9 mouse cellular contexts compared by ENCODE assay signal in genomic region chr9:70416412-70416811, GRCm38 (mm10). TPM values are rescaled to one million over a fixed set of nuclear protein-coding genes. Genes with fewer than 3 reads are reported as not detected.
DNase-seq lines count a peak whose midpoint lies in the region; ATAC-seq and TF ChIP-seq lines count a peak whose summit lies in the region.
"Had no signal": no experiment of that assay in that cellular context is flagged by ENCODE, and none has a peak within 500 bp of the region (broad histone marks: within the 10 kb centered on the region; RNA-seq: fewer than 3 reads in every experiment).

No protein-coding gene starts in this region.

- H3K9ac ChIP-seq in heart, postnatal 0 days (replicated peaks; ENCODE audit: low read depth, low read length) = no peak overlapping the region

- TF ChIP-seq POLR2A in bone marrow macrophage, adult 2 months (IDR thresholded peaks at IDR 0.05; ENCODE audit: borderline replicate concordance, low read depth, low read length) = no peak

- peaks cover 4% of the 10 kb centered on the region; the same call in 1 of the 2 replicates for H3K4me1 ChIP-seq in heart, postnatal 0 days (ENCODE audit: control insufficient read depth, insufficient read depth)
- no peaks in the 10 kb centered on the region; the same call in 1 of the 2 replicates for H3K4me1 ChIP-seq in bone marrow macrophage, adult 2 months (ENCODE audit: control insufficient read depth, insufficient read depth, low read length)

- H3K4me3 ChIP-seq in heart, postnatal 0 days (ENCODE audit: low read depth, low read length) = no peak overlapping the region
- no peak overlapping the region for H3K4me3 ChIP-seq in C2C12 (ENCODE audit: insufficient read depth, poor library complexity, severe bottlenecking)
- H3K4me3 ChIP-seq in bone marrow macrophage, adult 2 months (ENCODE audit: insufficient read depth, low read length) = no peak overlapping the region

- peaks cover 62% of the 10 kb centered on the region for H3K36me3 ChIP-seq in heart, postnatal 0 days (replicated peaks; ENCODE audit: control insufficient read depth, insufficient read depth, low read length)
- peaks cover 58% of the 10 kb centered on the region for H3K36me3 ChIP-seq in C2C12 (ENCODE audit: control insufficient read depth, insufficient read depth)

- no peaks in the 10 kb centered on the region for H3K27me3 ChIP-seq in heart, postnatal 0 days (ENCODE audit: control insufficient read depth, insufficient read depth, low read length)
- no peaks in the 10 kb centered on the region for H3K27me3 ChIP-seq in C2C12 (ENCODE audit: control insufficient read depth, insufficient read depth, insufficient read length)

- peaks cover 4% of the 10 kb centered on the region for H3K79me3 ChIP-seq in C2C12 (ENCODE audit: low read depth)

- H3K4me2 ChIP-seq in heart, postnatal 0 days (ENCODE audit: low read depth, low read length) = no peak overlapping the region

- H3K27ac ChIP-seq in heart, postnatal 0 days (ENCODE audit: low read depth) = no peak overlapping the region
- no peak overlapping the region for H3K27ac ChIP-seq in bone marrow macrophage, adult 2 months (ENCODE audit: insufficient read depth, low read depth, low read length)

- TF ChIP-seq CTCF in heart, postnatal 0 days (IDR thresholded peaks at IDR 0.05; ENCODE audit: low read depth) = peak; percentile 36
- TF ChIP-seq CTCF in C2C12 (IDR thresholded peaks at IDR 0.05; ENCODE audit: control insufficient read depth, insufficient read depth, insufficient read length) = peak; percentile 7
- TF ChIP-seq CTCF in bone marrow macrophage, adult 2 months (IDR thresholded peaks at IDR 0.05; ENCODE audit: low read depth, low read length) = peak; percentile 40

- H3K79me2 ChIP-seq in C2C12 (ENCODE audit: control insufficient read depth, insufficient read depth) = peaks cover 22% of the 10 kb centered on the region

- TF ChIP-seq EP300 in heart, postnatal 0 days (IDR thresholded peaks at IDR 0.05; ENCODE audit: low read depth) = no peak

- no peaks in the 10 kb centered on the region for H3K9me3 ChIP-seq in heart, postnatal 0 days (replicated peaks; ENCODE audit: control insufficient read depth, low read length)

- H3ac ChIP-seq in C2C12 (ENCODE audit: control insufficient read depth, insufficient read length, low read depth) = no peak overlapping the region

- WGBS in heart, postnatal 0 days = 77% methylated on average over 3 of the region's 3 CpGs

- no peak for ATAC-seq in heart, postnatal 0 days (ENCODE audit: insufficient read depth, low read depth)
- no peak for ATAC-seq in frontal cortex, adult (ENCODE audit: low TSS enrichment)
- ATAC-seq: hindbrain, embryonic 16.5 days had no signal

- no peak for DNase-seq in heart, postnatal 0 days (ENCODE audit: low spot score)
- DNase-seq in heart, postnatal 4 days = no peak
- peak; percentile 52 for DNase-seq in naive thymus-derived CD4-positive, alpha-beta T cell, adult 2 months (ENCODE audit: low read depth)
- no peak for DNase-seq in urinary bladder, adult 2 months (ENCODE audit: low spot score)
- DNase-seq in gastrocnemius, postnatal 25 days = no peak

TF ChIP-seq in C2C12, 6 proteins besides CTCF, POLR2A, EP300 and RAD21:
- TF ChIP-seq USF1 (IDR thresholded peaks at IDR 0.05; ENCODE audit: low read depth) = no peak
- no peak for TF ChIP-seq MAX (IDR thresholded peaks at IDR 0.05)
- no peak for TF ChIP-seq MYOG (IDR thresholded peaks at IDR 0.05; ENCODE audit: control insufficient read depth, extremely low read depth, insufficient read length)
- no peak for TF ChIP-seq CEBPB (IDR thresholded peaks at IDR 0.05; ENCODE audit: low read depth)
- TF ChIP-seq FOSL1 (IDR thresholded peaks at IDR 0.05; ENCODE audit: insufficient read depth, low read length, poor library complexity, severe bottlenecking) = no peak
- TF ChIP-seq MYOD1 (IDR thresholded peaks at IDR 0.05; ENCODE audit: control insufficient read depth, insufficient read length, low read depth) = no peak

RNA-seq across cellular contexts. Expression of gene Ccnb2, which starts 4.9 kb away (rescaled TPM):
- 64.8 and 128 TPM in 2 replicates for total RNA-seq in heart, postnatal 0 days (2014; rRNA removed; ENCODE audit: low replicate concordance)
- 61.5 and 68.1 TPM in 2 replicates for polyA plus RNA-seq in heart, postnatal 0 days (2015; fragmentation: Nextera tagmentation; extraction: Ambion mirVana)
- total RNA-seq in heart, postnatal 4 days (2021) = 10 to 100 TPM; 57.9 to 70.6 TPM
- 80.8 TPM for polyA plus RNA-seq in C2C12 (2012; fragmentation: generic; extraction: Trizol)
- polyA plus RNA-seq in bone marrow macrophage, adult 2 months (2012; ENCODE audit: insufficient read depth, insufficient read length, missing spikeins) = 60.0 and 61.3 TPM in 2 replicates
- polyA plus RNA-seq in urinary bladder, adult 2 months (2012; rRNA removed) = 3.1 and 4.1 TPM in 2 replicates
- under 1 TPM; 0.69 to 0.86 TPM for total RNA-seq in gastrocnemius, postnatal 25 days (2021)

Comparison
In these comparisons a context has a peak if more than half of its experiments do, and no peak if none do; other contexts are left out.
1. RNA of gene Ccnb2, which starts 4.9 kb away (polyA plus RNA-seq): 80.8 TPM in C2C12 (single experiment), 61.5 to 68.1 TPM in heart, postnatal 0 days and 60.0 to 61.3 TPM in bone marrow macrophage, adult 2 months; 3.1 to 4.1 TPM in urinary bladder, adult 2 months; every median in the first group is over 10 times any median in the second.
2. Peak in every context shown above with its lines, with median percentiles within 50 percentile points of each other: CTCF ChIP-seq.